8 mouse cellular contexts compared by ENCODE assay signal in the genomic region with DNA sequence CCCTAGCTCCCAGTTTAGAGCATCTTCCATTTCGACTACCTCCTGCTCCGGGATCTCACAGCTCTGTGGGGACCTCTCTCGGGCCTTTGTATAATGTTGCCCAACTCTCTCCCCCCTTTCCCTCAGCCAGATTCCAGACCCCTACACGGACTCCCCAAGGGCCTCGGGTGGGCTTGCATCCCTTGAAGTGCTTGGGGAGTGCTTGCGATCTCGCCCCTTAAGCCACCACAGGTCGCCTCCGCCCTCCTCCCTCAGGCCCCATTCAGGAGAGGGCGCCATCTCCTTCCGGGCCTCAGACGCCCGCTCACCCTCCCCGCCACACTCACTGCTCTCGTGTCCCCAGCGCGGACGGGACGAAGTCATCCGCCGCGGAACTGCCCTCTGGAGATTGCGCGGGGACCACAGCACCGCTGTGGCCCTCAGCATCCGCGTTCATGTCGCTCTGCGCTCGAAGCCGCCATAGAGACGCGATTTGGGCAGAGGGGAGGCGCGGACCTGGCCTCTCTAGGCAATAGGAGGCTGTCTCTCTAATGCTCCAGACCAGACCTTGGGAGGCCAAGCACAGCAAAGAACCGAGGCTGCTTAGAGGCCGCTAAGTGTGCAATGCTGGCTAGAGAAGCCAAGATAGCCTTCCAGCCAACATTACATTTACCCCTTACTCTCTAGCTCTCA. TPM values are rescaled to one million over a fixed set of nuclear protein-coding genes. Genes with fewer than 3 reads are reported as not detected.
DNase-seq lines count a peak whose midpoint lies in the region; ATAC-seq lines count a peak whose summit lies in the region.

A gene (minus strand): TSS at position 501 of the 672 bp plus-strand sequence.

- H3K4me2 ChIP-seq in hindbrain, embryonic 11.5 days (replicated peaks; ENCODE audit: low read depth, low read length) = peak within 1 kb of the TSS; percentile 50

- H3K36me3 ChIP-seq in hindbrain, embryonic 11.5 days (ENCODE audit: control insufficient read depth, insufficient read depth, low read length) = no peaks in the 10 kb centered on the region

- H3K27me3 ChIP-seq in hindbrain, embryonic 11.5 days (ENCODE audit: control insufficient read depth, insufficient read depth, low read length) = no peaks in the 10 kb centered on the region

- DNase-seq in MEL-GATA-1-ER (ENCODE audit: extremely low read depth, low read depth) = peak; percentile 75
- DNase-seq in cerebellum, adult 8-10 months = peak; percentile 83
- DNase-seq in hindbrain, embryonic 11.5 days (ENCODE audit: low spot score) = peak; percentile 90
- DNase-seq in layer of hippocampus, postnatal 10 days (ENCODE audit: low spot score in 2 of 2) = peak; percentile 84 to 85
- peak; percentile 87 for DNase-seq in lung, postnatal 10 days
- DNase-seq in ovary, postnatal 36 days (ENCODE audit: low spot score) = peak; percentile 83
- DNase-seq in thymus, postnatal 25 days = peak; percentile 84

- H3K4me1 ChIP-seq in hindbrain, embryonic 11.5 days (replicated peaks; ENCODE audit: control insufficient read depth, insufficient read depth, low read length) = no peaks in the 10 kb centered on the region

- peak within 1 kb of the TSS; percentile 61 for H3K4me3 ChIP-seq in hindbrain, embryonic 11.5 days (ENCODE audit: low read depth, low read length)

- peak within 1 kb of the TSS; percentile 83 for H3K9ac ChIP-seq in hindbrain, embryonic 11.5 days (ENCODE audit: low read depth, low read length)

- peak within 1 kb of the TSS; percentile 94 for H3K27ac ChIP-seq in hindbrain, embryonic 11.5 days (ENCODE audit: low read depth, low read length)

- peak; percentile 96 for ATAC-seq in frontal cortex, adult (ENCODE audit: low TSS enrichment)
- peak; percentile 96 for ATAC-seq in hindbrain, embryonic 11.5 days (ENCODE audit: low FRiP score)

- H3K9me3 ChIP-seq in hindbrain, embryonic 11.5 days (ENCODE audit: control insufficient read depth, low read length) = no peaks in the 10 kb centered on the region

- WGBS in hindbrain, embryonic 11.5 days = under 1% methylated on average over 37 of the region's 37 CpGs

RNA-seq across cellular contexts. Expression of the gene that starts here (rescaled TPM):
- 93.0 and 93.5 TPM in 2 replicates for polyA plus RNA-seq in hindbrain, embryonic 11.5 days (2014; fragmentation: Nextera tagmentation; extraction: Ambion mirVana)
- total RNA-seq in layer of hippocampus, postnatal 10 days (2021) = 10 to 100 TPM; 37.9 to 42.1 TPM

Comparison
In these comparisons a context has a peak if more than half of its experiments do, and no peak if none do; other contexts are left out.
1. Peak in every context shown above with its lines: DNase-seq, ATAC-seq, H3K4me3 ChIP-seq and H3K27ac ChIP-seq.